Mouse (Mus musculus): Measurements from ENCODE around the gene Gm9817.
A peak's percentile ranks its signal among the peaks of the same experiment; 100 is the strongest.

Gene Gm9817

GRCm38 (mm10) chr13:45089846-45090245, 11.4 kb downstream of the Gm9817 start:
- DNase-seq (ENCODE audit: inconsistent ontology term), result no peak

DNA sequence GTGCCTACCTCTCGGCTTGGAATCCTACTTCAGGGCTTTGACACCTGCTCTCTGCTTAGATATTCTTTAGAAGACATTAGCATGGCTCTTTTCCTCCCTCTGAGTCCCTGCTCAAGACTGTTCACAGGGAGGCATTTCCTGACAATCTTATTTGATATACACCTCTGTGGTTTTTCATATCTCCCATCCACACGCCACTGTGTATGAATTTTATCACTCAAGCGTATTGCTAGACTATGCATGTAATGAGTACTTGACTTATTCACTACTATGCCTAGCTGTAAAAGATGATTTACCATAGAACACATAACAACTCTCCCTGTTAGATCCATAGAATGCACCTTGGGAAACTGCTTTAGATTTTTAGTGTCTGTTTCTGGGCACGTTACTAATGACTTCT, 14.3 kb downstream of the Gm9817 start:
- DNase-seq (ENCODE audit: inconsistent ontology term), result no peak

DNA sequence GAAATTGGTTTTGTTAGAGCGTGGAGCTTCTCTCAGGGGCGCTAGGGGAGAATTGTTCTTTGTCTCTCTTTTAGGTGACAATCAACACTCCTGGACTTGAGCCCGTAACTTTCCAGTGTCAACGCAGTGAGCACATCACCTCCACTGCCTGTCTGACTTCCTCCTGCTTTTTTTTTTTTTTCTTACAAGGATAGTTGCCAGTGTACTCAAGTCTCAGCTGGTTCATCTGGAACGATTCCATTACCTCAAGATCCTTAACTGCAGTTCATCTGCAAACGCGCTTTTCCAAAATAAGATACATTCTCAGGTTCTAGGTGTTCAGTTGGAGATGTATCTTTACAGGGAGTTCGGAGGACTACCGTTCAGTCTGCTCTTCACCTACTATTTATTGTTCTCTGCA, 16.5 kb downstream of the Gm9817 start:
- DNase-seq (ENCODE audit: inconsistent ontology term), result no peak

GRCm38 (mm10) chr13:45099582-45100229, 21.2 kb downstream of the Gm9817 start:
- no peak for DNase-seq (ENCODE audit: inconsistent ontology term)

DNA sequence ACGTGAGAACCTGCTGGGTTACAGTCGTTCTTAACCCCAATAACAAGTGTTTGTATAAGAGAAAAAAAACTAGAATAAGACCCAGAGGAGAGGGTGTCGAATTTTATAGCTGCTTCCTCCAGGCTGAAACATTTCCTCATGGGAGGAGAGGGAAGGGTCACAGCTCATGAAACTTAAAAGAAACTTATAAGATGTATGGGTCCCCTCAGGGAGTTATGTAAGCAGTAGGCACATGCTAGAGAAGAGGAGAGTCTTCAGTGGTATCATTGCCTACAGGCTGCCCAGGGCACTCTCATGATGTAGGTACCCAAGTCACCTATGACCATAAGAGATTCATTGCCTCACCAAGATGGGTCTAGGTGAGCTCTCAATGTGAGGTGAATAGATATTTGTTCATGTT, 28.0 kb downstream of the Gm9817 start:
- no peak for DNase-seq (ENCODE audit: inconsistent ontology term)

- peak; percentile 34 for DNase-seq (ENCODE audit: inconsistent ontology term)
Observed at GRCm38 (mm10) chr13:45108851-45109390, 30.4 kb downstream of the Gm9817 start.

DNA sequence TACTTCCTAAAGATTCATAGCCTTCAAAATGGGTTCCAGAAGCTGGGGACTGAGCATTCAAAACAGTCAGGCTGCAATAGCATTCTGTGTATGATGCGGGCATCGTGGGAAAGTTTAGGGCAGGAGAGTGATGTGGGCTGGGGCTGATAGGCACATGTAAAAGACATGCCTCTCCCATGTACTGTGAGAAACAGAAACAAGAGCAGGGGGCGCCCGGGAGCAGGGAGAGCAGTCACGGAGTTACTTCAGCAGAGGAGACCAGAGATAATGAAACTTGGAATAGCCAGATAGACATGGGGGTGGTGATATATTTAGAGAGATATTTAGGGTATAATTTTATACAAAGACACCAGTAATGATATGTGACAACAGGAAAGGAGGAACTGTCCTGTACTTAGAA, 39.9 kb downstream of the Gm9817 start:
- DNase-seq (ENCODE audit: inconsistent ontology term), result no peak

GRCm38 (mm10) chr13:45118822-45119221, 40.3 kb downstream of the Gm9817 start:
- DNase-seq (ENCODE audit: inconsistent ontology term), result no peak
